Mouse (Mus musculus) inflammation-experienced regulatory T-cells (primary cell): ENCODE results near the gene Nat8f4. TPM values are rescaled to one million over a fixed set of nuclear protein-coding genes. Genes with fewer than 3 reads are reported as not detected.

Experiments used
- polyA plus RNA-seq, 2 experiments: library from polyadenylated mRNA; unstranded; fragments of 100-300 nt; shearing (Covaris generic); gene quantifications; one replicate each; pipeline ENCODE4 v1.2.1; 2017

Nat8f4 gene
- polyA plus RNA-seq: 1 to 10 TPM; 6.2 to 8.6 TPM

DNA sequence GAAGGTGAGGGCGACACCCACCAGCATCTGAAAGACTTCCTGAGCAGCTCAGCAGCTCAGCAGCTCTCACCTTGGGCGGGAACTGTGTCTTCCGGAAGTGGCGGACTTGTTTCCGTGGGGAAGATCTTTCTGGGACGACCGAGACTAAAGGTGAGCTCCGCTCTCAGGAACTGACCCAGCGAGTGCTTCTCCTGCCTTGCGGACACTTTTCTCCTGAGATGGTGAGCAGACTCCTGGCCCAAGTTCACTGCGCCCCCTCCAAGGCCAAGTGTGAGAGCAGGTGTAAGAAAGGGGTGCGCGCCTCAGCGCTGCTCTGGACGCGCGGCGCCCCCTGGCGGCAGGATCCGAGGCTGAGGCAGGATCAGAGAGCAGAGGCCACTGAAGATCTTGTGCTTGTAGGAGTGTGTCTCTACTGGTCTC is at the start of gene Nat8f4:
Gene Nat8f4 (minus strand): TSS at position 243 of the 420 bp plus-strand sequence.

DNA sequence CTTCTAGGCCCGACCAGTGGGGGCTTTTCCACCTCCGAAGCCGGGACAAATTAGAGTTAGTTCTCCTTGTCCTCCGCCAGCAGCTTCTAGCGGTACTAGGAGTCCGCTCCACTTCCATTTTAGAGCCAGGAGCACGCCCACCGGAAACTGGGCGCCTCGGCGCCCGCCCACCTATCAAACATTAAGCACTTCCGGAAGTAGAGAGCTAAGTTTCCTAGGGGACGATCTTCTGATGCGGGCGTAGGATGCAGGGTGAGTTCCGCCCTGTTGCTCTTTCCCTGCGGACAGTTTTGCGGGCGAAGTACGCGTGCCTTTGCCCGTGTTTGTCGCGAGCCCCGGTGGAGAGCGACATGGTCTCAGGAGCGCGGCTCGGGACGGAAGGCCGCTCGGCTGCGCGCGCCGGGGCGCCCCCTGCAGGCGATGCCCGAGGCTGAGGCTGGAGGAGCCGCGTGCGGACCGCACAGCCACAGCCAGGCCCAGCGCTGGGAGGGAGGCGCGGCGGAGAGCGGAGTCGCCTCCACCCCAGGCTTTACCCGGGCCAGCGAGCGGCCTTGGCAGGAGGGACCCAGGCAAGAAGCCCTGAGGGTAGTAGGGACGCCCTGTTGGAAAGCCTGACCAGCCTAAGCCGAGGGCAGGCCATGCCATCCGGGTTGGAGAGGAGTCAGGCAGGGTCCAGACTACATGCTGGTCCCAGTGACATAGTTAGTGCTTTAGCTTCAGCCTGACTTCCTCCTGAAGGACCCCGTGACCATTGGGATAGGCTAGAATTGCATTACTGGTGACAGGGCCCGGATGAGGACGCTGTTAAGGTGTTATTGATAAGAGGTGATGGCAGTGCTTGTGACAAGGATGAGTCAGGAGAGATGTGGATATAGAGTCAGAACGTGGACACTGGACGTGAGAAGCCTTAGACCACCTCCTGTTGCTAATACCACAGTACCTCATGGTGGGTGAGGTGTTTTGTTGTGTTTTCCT is 11.1 kb upstream of the Nat8f4 start, which contains the start of gene Nat8f1:
Gene Nat8f1 (minus strand): TSS at position 149 of the 975 bp plus-strand sequence.

DNA sequence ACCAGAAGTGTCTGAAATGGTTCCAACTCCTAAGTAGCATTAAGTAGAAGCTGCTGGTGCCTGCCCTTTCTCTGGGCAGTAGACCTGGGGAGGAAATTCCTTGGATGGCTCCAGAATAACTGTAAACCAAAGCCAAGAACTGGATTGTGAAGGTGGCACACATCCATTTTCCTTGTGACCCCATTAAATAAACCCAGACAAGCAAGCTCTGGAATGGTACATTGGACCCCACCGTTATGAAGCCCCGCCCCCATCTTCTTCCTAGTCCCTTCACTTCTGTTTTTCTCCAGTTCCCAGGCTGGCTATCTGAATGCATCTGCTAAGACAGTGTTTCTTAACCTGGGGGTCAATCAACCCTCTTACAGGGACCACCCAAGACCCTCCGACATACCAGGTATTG is 6.9 kb upstream of the Nat8f4 start, which contains the start of gene Tprkb:
Gene Tprkb (plus strand): TSS at position 279 of the 400 bp plus-strand sequence.

DNA sequence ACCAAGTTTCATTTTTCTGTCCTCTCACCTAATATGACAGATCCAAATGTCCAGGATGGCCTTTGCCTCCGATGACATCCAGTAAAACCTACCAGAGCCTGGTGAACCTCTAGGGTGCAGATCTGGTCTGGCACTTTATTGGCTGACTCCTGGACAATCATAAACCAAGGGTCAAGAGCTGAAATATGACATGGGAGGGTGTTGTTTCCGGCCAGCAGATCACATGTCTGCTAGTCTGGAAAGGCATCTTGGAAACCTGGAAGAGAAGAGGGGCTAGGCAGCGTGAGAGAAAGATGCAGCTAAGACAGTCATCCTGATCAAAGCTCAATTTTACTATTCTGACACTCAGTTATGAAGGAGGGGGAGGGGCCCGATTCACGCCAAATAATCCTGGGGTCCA is 35.7 kb downstream of the Nat8f4 start, which contains the start of gene Nat8f2:
Gene Nat8f2 (minus strand): TSS at position 153 of the 400 bp plus-strand sequence.

Other genes with a start within 250 kb of the Nat8f4 start
- under 1 TPM in 1 of 2 experiments, not detected in 1; 0.60 TPM for gene Nat8f7, start 191.7 kb downstream of the Nat8f4 start, polyA plus RNA-seq
- gene Nat8f3, start 139.1 kb downstream of the Nat8f4 start, polyA plus RNA-seq: under 1 TPM; 0.27 to 0.72 TPM
- gene Nat8f6, start 83.9 kb downstream of the Nat8f4 start, polyA plus RNA-seq: not detected
- not detected for gene Nat8f5, start 83.9 kb downstream of the Nat8f4 start, polyA plus RNA-seq
- not detected for gene Nat8, start 72.8 kb downstream of the Nat8f4 start, polyA plus RNA-seq
- 1 to 10 TPM in 1 of 2 experiments, under 1 TPM in 1; 0.29 to 2.9 TPM for gene Nat8f2, start 35.7 kb downstream of the Nat8f4 start, polyA plus RNA-seq
- 10 to 100 TPM; 39.1 to 43.7 TPM for gene Tprkb, start 7.0 kb upstream of the Nat8f4 start, polyA plus RNA-seq
- gene Nat8f1, start 10.8 kb upstream of the Nat8f4 start, polyA plus RNA-seq: 10 to 100 TPM in 1 of 2 experiments, 1 to 10 TPM in 1; 9.1 to 11.9 TPM
- 100 to 1,000 TPM; 164 to 231 TPM for gene Dusp11, start 56.8 kb upstream of the Nat8f4 start, polyA plus RNA-seq
- gene Figla, start 111.3 kb upstream of the Nat8f4 start, polyA plus RNA-seq: 1 to 10 TPM in 1 of 2 experiments, not detected in 1; 2.0 TPM
- under 1 TPM in 1 of 2 experiments, not detected in 1; 0.20 TPM for gene Add2, start 123.8 kb upstream of the Nat8f4 start, polyA plus RNA-seq